Mouse (Mus musculus): ENCODE data around the gene Kansl2.

- TF ChIP-seq CTCF (IDR thresholded peaks at IDR 0.05; ENCODE audit: borderline replicate concordance, insufficient read depth, low read depth, low read length), result no peak
- no peak for TF ChIP-seq POLR2A (IDR thresholded peaks at IDR 0.05; ENCODE audit: borderline replicate concordance, insufficient read depth, low read length)
These were observed 11.1 kb upstream of the Kansl2 start for GRCm38 (mm10) chr15:98545151-98545550.

All from cerebellum, adult 2 months (tissue).